Mouse (Mus musculus) right cerebral cortex, postnatal 14 days (tissue): Measurements from ENCODE around the gene Smyd1.

ENCODE experiments used
- DNase-seq: peaks from one replicate; pipeline ENCODE4 v3.0.0; 2022

Smyd1 gene

GRCm38 (mm10) chr6:71257375-71257774 lies 64.7 kb downstream of the Smyd1 start:
- DNase-seq: no peak

- no peak for DNase-seq
These were observed 65.9 kb downstream of the Smyd1 start for GRCm38 (mm10) chr6:71256166-71256565.

- DNase-seq: no peak
These were observed 67.6 kb downstream of the Smyd1 start for GRCm38 (mm10) chr6:71254456-71254855.

- DNase-seq: no peak
These were observed 71.1 kb downstream of the Smyd1 start for GRCm38 (mm10) chr6:71250951-71251350.

- DNase-seq: no peak
These were observed 72.4 kb downstream of the Smyd1 start for GRCm38 (mm10) chr6:71249615-71250014.

GRCm38 (mm10) chr6:71248420-71248819 lies 73.6 kb downstream of the Smyd1 start:
- no peak for DNase-seq

GRCm38 (mm10) chr6:71243258-71243657 lies 78.8 kb downstream of the Smyd1 start:
- DNase-seq: no peak

GRCm38 (mm10) chr6:71242811-71243210 lies 79.2 kb downstream of the Smyd1 start:
- no peak for DNase-seq

- DNase-seq: no peak
These were observed 81.2 kb downstream of the Smyd1 start for GRCm38 (mm10) chr6:71240831-71241230.

- no peak for DNase-seq
These were observed 82.8 kb downstream of the Smyd1 start for GRCm38 (mm10) chr6:71239069-71239750.

GRCm38 (mm10) chr6:71237031-71237431 lies 85.0 kb downstream of the Smyd1 start:
- DNase-seq: no peak

- no peak for DNase-seq
These were observed 85.5 kb downstream of the Smyd1 start for GRCm38 (mm10) chr6:71236506-71236905.

- no peak for DNase-seq
These were observed 86.1 kb downstream of the Smyd1 start for GRCm38 (mm10) chr6:71235944-71236343.

GRCm38 (mm10) chr6:71235121-71235520 lies 86.9 kb downstream of the Smyd1 start:
- DNase-seq: no peak

- DNase-seq: no peak
These were observed 94.8 kb downstream of the Smyd1 start for GRCm38 (mm10) chr6:71227157-71227770.

GRCm38 (mm10) chr6:71226544-71226943 lies 95.5 kb downstream of the Smyd1 start:
- no peak for DNase-seq

GRCm38 (mm10) chr6:71224184-71224943 lies 97.7 kb downstream of the Smyd1 start:
- DNase-seq: no peak

- DNase-seq: no peak
These were observed 100.5 kb downstream of the Smyd1 start for GRCm38 (mm10) chr6:71221501-71221900.

- DNase-seq: no peak
These were observed 109.6 kb downstream of the Smyd1 start for GRCm38 (mm10) chr6:71212471-71212870.

GRCm38 (mm10) chr6:71211917-71212316 lies 110.1 kb downstream of the Smyd1 start:
- no peak for DNase-seq

- no peak for DNase-seq
These were observed 113.3 kb downstream of the Smyd1 start for GRCm38 (mm10) chr6:71208691-71209090.

GRCm38 (mm10) chr6:71204166-71204565 lies 117.9 kb downstream of the Smyd1 start:
- DNase-seq: no peak

- DNase-seq: no peak
These were observed 118.4 kb downstream of the Smyd1 start for GRCm38 (mm10) chr6:71203674-71204073.

- no peak for DNase-seq
These were observed 120.1 kb downstream of the Smyd1 start for GRCm38 (mm10) chr6:71201925-71202324.
